Mouse (Mus musculus) kidney, embryonic 16.5 days (tissue): ENCODE data around the gene Tppp. TPM values are rescaled to one million over a fixed set of nuclear protein-coding genes. Genes with fewer than 3 reads are reported as not detected.

Experiments used
- ATAC-seq: fragments of 200-750 bp; cut with Nextera tagmentation; 2 replicates; pipeline ENCODE4 v1.8.0; 2017; ENCODE audit warnings: moderate TSS enrichment; ENCODE audit not compliant: low FRiP score, low TSS enrichment
- H3K27ac ChIP-seq: fragments of 300-500 bp; sonication (generic); 2 replicates; pipeline ENCODE4 v1.5.1; 2014; ENCODE audit warnings: low read length
- H3K27me3 ChIP-seq: fragments of 300-500 bp; sonication (generic); 2 replicates; pipeline ENCODE4 v1.6.1; 2014; ENCODE audit warnings: low read length, control low read depth, mixed read lengths; ENCODE audit not compliant: insufficient read depth
- H3K36me3 ChIP-seq: fragments of 300-500 bp; sonication (generic); 2 replicates; pipeline ENCODE4 v1.6.1; 2014; ENCODE audit warnings: low read length, control low read depth, mixed read lengths; ENCODE audit not compliant: insufficient read depth
- H3K4me1 ChIP-seq: fragments of 300-500 bp; sonication (generic); 2 replicates; pipeline ENCODE4 v1.6.1; 2014; ENCODE audit warnings: low read length, control low read depth, mixed read lengths; ENCODE audit not compliant: insufficient read depth
- H3K4me2 ChIP-seq: fragments of 300-500 bp; sonication (generic); replicated peaks from 2 replicates; pipeline ENCODE4 v1.6.1; 2014; ENCODE audit warnings: low read depth, low read length
- H3K4me3 ChIP-seq: fragments of 300-500 bp; sonication (generic); 2 replicates; pipeline ENCODE4 v1.5.1; 2014; ENCODE audit warnings: mild to moderate bottlenecking, low read length
- H3K9ac ChIP-seq: fragments of 300-500 bp; sonication (generic); replicated peaks from 2 replicates; pipeline ENCODE4 v1.6.1; 2014; ENCODE audit warnings: low read length
- H3K9me3 ChIP-seq: fragments of 300-500 bp; sonication (generic); 2 replicates; pipeline ENCODE4 v1.6.1; 2016; ENCODE audit warnings: low read length, control low read depth
- WGBS: fragments of 180-500 bp; shearing (Covaris S2); extraction: QIAGEN DNeasy Blood & Tissue Kit; methylation state at CpG from one replicate; pipeline ENCODE4 v1.1.7; 2014; 5-methylcytosine and 5-hydroxymethylcytosine counted together
- polyA plus RNA-seq: library from polyadenylated mRNA; unstranded; fragments of >200 nt; fragmentation: Nextera tagmentation; extraction: Ambion mirVana; gene quantifications from 2 replicates; pipeline ENCODE4 v1.2.1, GENCODE M21; 2015

Tppp gene
- polyA plus RNA-seq, 1 experiment from 2014 or later, result 0.71 TPM

DNA sequence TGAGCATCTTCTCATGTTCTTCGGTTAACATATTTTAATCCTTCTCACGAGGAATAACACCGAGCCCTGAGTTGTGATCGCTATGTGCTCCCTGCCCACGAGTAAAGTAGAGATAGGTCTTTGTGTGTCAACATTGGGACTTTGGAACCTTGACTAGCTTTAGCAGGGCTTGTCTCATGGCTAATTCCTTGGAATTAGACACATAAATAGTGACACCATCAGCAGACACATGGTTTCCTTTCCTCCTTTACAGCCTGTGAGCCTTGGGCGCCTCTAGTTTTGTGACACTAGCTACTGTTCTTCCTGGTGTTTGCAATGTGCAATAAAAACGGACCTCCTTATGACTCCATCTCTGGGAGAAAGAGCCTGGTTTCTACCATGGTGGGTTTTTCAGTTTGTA lies 64.2 kb downstream of the Tppp start:
- Histone ChIP-seq H3K36me3 (no peaks in the 10 kb centered on the region), H3K4me1 (no peaks in the 10 kb centered on the region), H3K9ac (no peak overlapping the region), H3K27ac (no peak overlapping the region), H3K9me3 (no peaks in the 10 kb centered on the region), H3K4me2 (no peak overlapping the region), H3K4me3 (no peak overlapping the region), H3K27me3 (peaks cover 5% of the 10 kb centered on the region; the same call in 1 of the 2 replicates)
- no peak for ATAC-seq
- WGBS, result 88% methylated on average over 7 of the region's 7 CpGs

Other genes with a start within 250 kb of the Tppp start
- 7.8 and 8.2 TPM in 2 replicates for gene Nkd2, start 161.8 kb upstream of the Tppp start, polyA plus RNA-seq
- 42.9 and 45.9 TPM in 2 replicates for gene Trip13, start 71.6 kb upstream of the Tppp start, polyA plus RNA-seq
- gene Brd9, start 71.6 kb upstream of the Tppp start, polyA plus RNA-seq, result 48.4 and 51.0 TPM in 2 replicates
- not detected in 2 replicates for gene Zdhhc11, start 45.6 kb upstream of the Tppp start, polyA plus RNA-seq
- 17.8 and 18.4 TPM in 2 replicates for gene Cep72, start 52.9 kb downstream of the Tppp start, polyA plus RNA-seq
- 3.7 and 4.2 TPM in 2 replicates for gene Slc9a3, start 112.0 kb downstream of the Tppp start, polyA plus RNA-seq
- gene Exoc3, start 199.3 kb downstream of the Tppp start, polyA plus RNA-seq, result 68.1 and 70.0 TPM in 2 replicates